Mouse (Mus musculus): Measurements from ENCODE around the gene Erf. TPM values are rescaled to one million over a fixed set of nuclear protein-coding genes. Genes with fewer than 3 reads are reported as not detected.

The Erf gene
- polyA plus RNA-seq, 1 experiment: 37.0 TPM

- peak within 1 kb of the TSS; percentile 93 for H3K27ac ChIP-seq (ENCODE audit: insufficient read depth, low read depth, low read length)
- peaks cover 4% of the 10 kb centered on the region; the same call in 1 of the 2 replicates for H3K4me1 ChIP-seq (ENCODE audit: control insufficient read depth, insufficient read depth, low read length)
- no peaks in the 10 kb centered on the region for H3K36me3 ChIP-seq (ENCODE audit: control insufficient read depth, insufficient read depth, low read length)
- peak; percentile 99 for DNase-seq
- H3K27me3 ChIP-seq (replicated peaks; ENCODE audit: control insufficient read depth, insufficient read depth, low read length): no peaks in the 10 kb centered on the region
- H3K4me3 ChIP-seq (ENCODE audit: insufficient read depth, low read depth, low read length): peak within 1 kb of the TSS; percentile 59
- TF ChIP-seq CTCF (conservative IDR thresholded peaks at IDR 0.05; ENCODE audit: insufficient read depth, insufficient read length, low read depth, low read length): no peak
- TF ChIP-seq POLR2A (IDR thresholded peaks at IDR 0.05; ENCODE audit: low read depth, low read length): no peak
- under 1% methylated on average over 64 of the region's 76 CpGs for WGBS
Observed at GRCm38 (mm10) chr7:25237249-25238014, 13.1 kb downstream of the Erf start, which contains the start of gene Gsk3a. TSS of gene Gsk3a (minus strand) at chr7:25237851.

GRCm38 (mm10) chr7:25235526-25235925 lies 15.0 kb downstream of the Erf start:
- no peaks in the 10 kb centered on the region for H3K36me3 ChIP-seq (ENCODE audit: control insufficient read depth, insufficient read depth, low read length)
- H3K27me3 ChIP-seq (replicated peaks; ENCODE audit: control insufficient read depth, insufficient read depth, low read length): no peaks in the 10 kb centered on the region
- H3K27ac ChIP-seq (ENCODE audit: insufficient read depth, low read depth, low read length): no peak overlapping the region
- DNase-seq: no peak
- TF ChIP-seq POLR2A (IDR thresholded peaks at IDR 0.05; ENCODE audit: low read depth, low read length) (no peak), CTCF (conservative IDR thresholded peaks at IDR 0.05; ENCODE audit: insufficient read depth, insufficient read length, low read depth, low read length) (no peak)
- peaks cover 4% of the 10 kb centered on the region; the same call in 1 of the 2 replicates for H3K4me1 ChIP-seq (ENCODE audit: control insufficient read depth, insufficient read depth, low read length)
- 82% methylated on average over 5 of the region's 5 CpGs for WGBS
- no peak overlapping the region for H3K4me3 ChIP-seq (ENCODE audit: insufficient read depth, low read depth, low read length)

- WGBS: 67% methylated on average over 2 of the region's 2 CpGs
- Histone ChIP-seq H3K4me3 (ENCODE audit: insufficient read depth, low read depth, low read length) (no peak overlapping the region), H3K4me1 (ENCODE audit: control insufficient read depth, insufficient read depth, low read length) (0 out of 2 replicates have a peak, but pooled peaks cover 4% of the 10 kb centered on the region), H3K36me3 (ENCODE audit: control insufficient read depth, insufficient read depth, low read length) (no peaks in the 10 kb centered on the region), H3K27me3 (replicated peaks; ENCODE audit: control insufficient read depth, insufficient read depth, low read length) (no peaks in the 10 kb centered on the region), H3K27ac (ENCODE audit: insufficient read depth, low read depth, low read length) (no peak overlapping the region)
- TF ChIP-seq CTCF (conservative IDR thresholded peaks at IDR 0.05; ENCODE audit: insufficient read depth, insufficient read length, low read depth, low read length) (no peak), POLR2A (IDR thresholded peaks at IDR 0.05; ENCODE audit: low read depth, low read length) (no peak)
- DNase-seq: no peak
Observed at GRCm38 (mm10) chr7:25233061-25233460, 17.5 kb downstream of the Erf start.

- 57% methylated on average over 5 of the region's 5 CpGs for WGBS
- no peak overlapping the region for H3K27ac ChIP-seq (ENCODE audit: insufficient read depth, low read depth, low read length)
- H3K4me3 ChIP-seq (ENCODE audit: insufficient read depth, low read depth, low read length): no peak overlapping the region
- no peaks in the 10 kb centered on the region for H3K36me3 ChIP-seq (ENCODE audit: control insufficient read depth, insufficient read depth, low read length)
- H3K4me1 ChIP-seq (ENCODE audit: control insufficient read depth, insufficient read depth, low read length): 0 out of 2 replicates have a peak, but pooled peaks cover 7% of the 10 kb centered on the region
- no peak for TF ChIP-seq POLR2A (IDR thresholded peaks at IDR 0.05; ENCODE audit: low read depth, low read length)
- no peak for TF ChIP-seq CTCF (conservative IDR thresholded peaks at IDR 0.05; ENCODE audit: insufficient read depth, insufficient read length, low read depth, low read length)
- no peak for DNase-seq
- H3K27me3 ChIP-seq (replicated peaks; ENCODE audit: control insufficient read depth, insufficient read depth, low read length): no peaks in the 10 kb centered on the region
Observed at GRCm38 (mm10) chr7:25232101-25232648, 18.4 kb downstream of the Erf start.

GRCm38 (mm10) chr7:25230690-25231285 lies 19.8 kb downstream of the Erf start:
- Histone ChIP-seq H3K4me3 (ENCODE audit: insufficient read depth, low read depth, low read length) (no peak overlapping the region), H3K27ac (ENCODE audit: insufficient read depth, low read depth, low read length) (no peak overlapping the region), H3K4me1 (ENCODE audit: control insufficient read depth, insufficient read depth, low read length) (0 out of 2 replicates have a peak, but pooled peaks cover 3% of the 10 kb centered on the region), H3K36me3 (ENCODE audit: control insufficient read depth, insufficient read depth, low read length) (no peaks in the 10 kb centered on the region), H3K27me3 (replicated peaks; ENCODE audit: control insufficient read depth, insufficient read depth, low read length) (no peaks in the 10 kb centered on the region)
- no peak for DNase-seq
- TF ChIP-seq POLR2A (IDR thresholded peaks at IDR 0.05; ENCODE audit: low read depth, low read length) (no peak), CTCF (conservative IDR thresholded peaks at IDR 0.05; ENCODE audit: insufficient read depth, insufficient read length, low read depth, low read length) (no peak)
- WGBS: 81% methylated on average over 9 of the region's 9 CpGs

GRCm38 (mm10) chr7:25227523-25228300 lies 22.8 kb downstream of the Erf start:
- Histone ChIP-seq H3K4me3 (ENCODE audit: insufficient read depth, low read depth, low read length) (no peak overlapping the region), H3K4me1 (ENCODE audit: control insufficient read depth, insufficient read depth, low read length) (0 out of 2 replicates have a peak, but pooled peaks cover 3% of the 10 kb centered on the region), H3K27me3 (replicated peaks; ENCODE audit: control insufficient read depth, insufficient read depth, low read length) (no peaks in the 10 kb centered on the region), H3K27ac (ENCODE audit: insufficient read depth, low read depth, low read length) (no peak overlapping the region), H3K36me3 (ENCODE audit: control insufficient read depth, insufficient read depth, low read length) (no peaks in the 10 kb centered on the region)
- TF ChIP-seq POLR2A (IDR thresholded peaks at IDR 0.05; ENCODE audit: low read depth, low read length) (no peak), CTCF (conservative IDR thresholded peaks at IDR 0.05; ENCODE audit: insufficient read depth, insufficient read length, low read depth, low read length) (no peak)
- WGBS: 69% methylated on average over 1 of the region's 1 CpGs
- peak; percentile 80 for DNase-seq

Data from kidney, adult 2 months (tissue).